Mouse (Mus musculus): ENCODE data around the gene Inpp5a.

The Inpp5a gene

DNA sequence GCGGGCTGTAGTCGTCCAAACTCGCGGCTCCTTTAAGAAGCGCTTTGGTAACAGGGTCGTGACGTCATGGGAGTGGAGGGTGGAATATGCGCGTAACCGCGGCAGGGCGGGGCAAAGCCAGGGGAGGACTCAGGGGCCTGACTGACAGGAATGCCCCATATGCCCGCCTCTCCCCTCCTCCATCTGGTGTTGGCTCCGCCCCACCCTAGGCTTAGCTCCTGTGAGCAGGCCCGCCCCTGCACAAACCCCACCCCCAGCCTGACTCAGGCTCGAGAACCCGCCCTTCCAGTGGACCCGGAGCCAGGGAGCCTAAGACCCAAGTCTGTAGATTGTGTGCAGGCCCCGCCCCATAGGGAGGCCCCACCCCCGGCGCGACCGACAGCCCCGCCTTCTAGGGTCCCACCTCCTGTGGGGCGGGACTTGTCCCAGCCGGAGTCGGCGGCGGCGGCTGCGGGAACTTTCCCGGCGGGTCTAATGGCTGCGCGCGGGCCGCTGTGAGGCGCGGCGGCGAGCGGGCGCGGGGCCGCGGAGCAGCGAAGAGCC lies at the start of gene Inpp5a:
TSS of gene Inpp5a (plus strand) at position 440 of the 543 bp plus-strand sequence.
- DNase-seq (ENCODE audit: low read depth, low spot score), result peak; percentile 99

DNA sequence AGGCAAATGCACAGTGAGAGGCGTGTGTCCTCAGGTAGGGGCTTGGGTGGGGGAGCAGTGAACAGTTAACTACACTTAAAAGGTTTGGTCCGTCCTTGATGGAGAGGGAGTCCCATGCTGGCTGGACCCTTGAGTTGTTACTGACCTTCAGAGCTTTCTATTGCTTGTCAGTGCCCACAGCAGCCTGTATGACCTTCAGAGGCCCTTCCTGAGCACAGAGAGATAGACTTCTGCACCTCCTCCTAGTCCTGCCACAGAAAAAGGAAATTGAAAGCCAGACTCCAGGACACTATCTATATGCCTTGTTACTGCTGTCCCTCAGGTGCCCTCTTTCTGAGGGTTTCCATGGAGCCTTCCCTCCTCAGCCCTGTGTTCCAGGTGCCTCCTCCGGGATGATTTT lies 49.7 kb upstream of the Inpp5a start:
- no peak for DNase-seq (ENCODE audit: low read depth, low spot score)

DNA sequence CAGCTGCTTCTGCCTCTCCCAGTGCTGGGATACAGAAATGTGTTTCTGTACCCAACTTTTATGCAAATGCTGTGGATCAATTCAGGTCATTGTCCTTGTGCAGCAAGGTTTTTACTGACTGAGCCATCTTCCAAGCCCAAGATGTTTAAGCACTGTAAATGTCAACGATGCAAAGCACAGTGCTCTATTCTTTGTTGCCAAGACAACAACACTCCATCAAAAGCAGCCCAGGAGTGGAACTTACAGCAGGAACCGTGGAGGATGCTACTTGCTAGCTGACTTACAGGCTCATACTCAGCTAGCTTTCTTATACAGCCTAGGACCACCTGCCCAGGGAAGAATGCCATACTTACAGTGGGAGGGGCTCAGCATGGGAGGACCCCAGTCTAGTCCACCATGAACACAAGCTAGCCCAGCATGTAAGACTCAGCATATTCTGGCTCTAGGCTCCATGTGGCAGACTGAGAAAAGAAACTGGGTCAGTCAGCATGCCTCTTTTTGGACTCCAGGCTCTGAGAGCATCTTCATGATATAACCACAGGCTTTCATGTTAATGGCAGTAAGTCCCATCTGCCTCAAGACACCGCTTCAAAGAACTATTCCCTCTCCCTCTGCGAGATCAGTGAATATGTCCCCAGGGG lies 47.8 kb upstream of the Inpp5a start:
- DNase-seq (ENCODE audit: low read depth, low spot score), result peak; percentile 16

DNA sequence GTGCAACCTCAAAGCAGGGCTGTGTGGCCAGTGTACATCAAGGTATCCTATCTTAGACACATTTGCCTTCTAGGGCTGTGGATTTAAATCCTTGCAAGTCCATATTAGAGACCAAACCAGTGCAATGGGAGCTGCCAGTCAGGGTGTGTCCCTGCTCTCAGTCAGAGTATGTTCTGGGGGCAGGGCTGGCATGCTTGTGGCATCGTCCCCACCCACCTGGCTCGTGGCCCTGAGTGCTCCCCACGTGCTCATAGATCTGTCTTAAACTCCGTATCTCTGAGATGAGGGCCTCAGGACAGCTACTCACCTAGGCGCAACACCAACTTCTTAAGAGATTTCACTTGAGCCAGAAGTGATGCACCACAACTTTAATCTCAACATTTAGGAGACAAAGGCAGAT lies 46.1 kb upstream of the Inpp5a start:
- DNase-seq (ENCODE audit: low read depth, low spot score), result no peak

DNA sequence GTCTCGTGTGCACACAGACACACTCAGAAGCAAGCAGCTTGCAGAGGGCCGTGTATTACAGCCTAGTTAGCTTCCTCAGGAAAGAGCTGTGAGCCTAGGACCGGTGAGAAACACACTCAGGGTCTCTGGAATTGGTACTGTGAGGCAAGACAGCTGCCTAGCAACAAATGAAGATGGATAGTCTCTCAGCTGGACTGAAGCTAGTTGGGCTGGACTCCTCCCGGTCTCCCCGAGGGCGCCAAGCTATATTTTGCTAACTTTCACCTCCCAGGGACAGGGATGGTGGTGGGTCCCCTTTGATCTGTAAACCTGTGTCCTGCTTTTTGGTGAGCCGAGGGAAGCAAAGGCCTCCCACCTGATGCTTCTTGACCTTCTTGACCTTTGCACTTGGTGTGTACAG lies 41.9 kb upstream of the Inpp5a start:
- no peak for DNase-seq (ENCODE audit: low read depth, low spot score)

DNA sequence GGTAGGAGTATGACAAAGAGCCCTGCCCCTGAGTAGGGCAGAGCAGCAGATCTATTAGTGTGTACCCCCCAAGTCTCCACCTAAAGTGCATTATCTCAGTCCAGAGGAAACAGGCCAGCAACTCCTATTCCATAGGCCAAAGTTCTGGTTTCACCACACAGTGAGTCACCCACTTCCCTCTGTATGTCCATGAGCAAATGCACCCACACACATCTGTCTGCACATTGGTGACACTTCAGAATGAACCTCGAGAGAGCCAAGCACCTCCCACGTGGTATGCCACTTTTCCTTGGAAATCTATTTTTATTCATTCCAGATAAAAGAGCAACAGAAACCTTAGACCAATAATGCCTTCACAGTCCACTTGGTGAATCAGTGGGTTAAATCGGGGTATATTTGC lies 38.3 kb upstream of the Inpp5a start:
- no peak for DNase-seq (ENCODE audit: low read depth, low spot score)

DNA sequence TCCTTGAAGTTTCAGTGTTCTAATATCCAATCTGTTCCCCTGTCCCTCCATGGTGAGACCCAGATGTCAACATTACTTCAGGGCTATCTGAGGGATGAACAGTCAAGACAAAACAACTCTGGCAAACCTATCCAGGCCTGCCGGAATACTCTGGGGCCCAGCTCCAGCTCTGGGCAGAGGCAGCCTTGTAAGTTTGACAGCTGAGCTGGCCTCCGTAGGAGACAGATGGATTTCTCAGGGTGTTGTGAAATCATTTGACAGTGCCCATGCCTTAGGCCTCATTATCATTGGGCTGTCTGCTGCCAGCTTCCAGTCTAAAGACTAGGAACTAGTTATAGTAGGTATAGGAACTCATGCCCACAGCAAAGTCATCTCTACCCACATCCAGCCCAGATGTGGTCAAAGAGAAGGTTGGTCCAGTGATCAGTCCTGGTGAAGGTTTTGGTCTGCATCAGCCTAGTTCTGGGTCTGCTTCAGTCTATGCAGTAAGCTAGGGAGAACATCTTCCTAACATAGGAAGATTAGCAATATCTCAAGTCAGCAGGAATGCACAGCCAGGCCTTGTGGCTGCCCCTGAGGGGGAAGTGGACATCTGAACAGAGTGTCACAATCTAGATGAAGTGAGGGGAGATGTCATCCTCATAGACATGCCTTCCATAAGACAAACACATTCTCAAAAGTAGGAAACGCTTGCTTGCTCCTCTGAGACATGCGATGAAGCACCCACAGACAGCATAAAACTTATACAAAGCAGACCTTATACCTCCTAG lies 34.4 kb upstream of the Inpp5a start:
- no peak for DNase-seq (ENCODE audit: low read depth, low spot score)

DNA sequence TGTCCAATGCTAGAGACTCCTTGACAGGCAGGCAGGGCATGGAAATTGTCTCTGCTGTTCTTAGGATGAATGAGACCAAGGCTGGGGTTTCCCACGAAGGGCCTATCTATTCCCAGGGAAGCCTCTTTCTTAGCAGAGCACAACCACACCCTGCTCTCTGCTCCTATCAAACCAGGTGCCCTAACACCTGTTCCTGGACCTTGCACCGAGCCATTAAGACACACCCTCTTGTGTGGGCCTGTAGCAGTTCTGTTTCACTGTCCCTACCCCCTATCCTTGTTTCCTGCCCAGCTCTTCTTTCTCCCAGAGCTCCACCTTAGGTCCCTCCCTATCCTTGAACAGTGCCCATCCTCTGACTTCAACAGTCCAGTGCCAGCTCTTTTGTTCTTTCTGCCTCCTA lies 31.9 kb upstream of the Inpp5a start:
- no peak for DNase-seq (ENCODE audit: low read depth, low spot score)

DNA sequence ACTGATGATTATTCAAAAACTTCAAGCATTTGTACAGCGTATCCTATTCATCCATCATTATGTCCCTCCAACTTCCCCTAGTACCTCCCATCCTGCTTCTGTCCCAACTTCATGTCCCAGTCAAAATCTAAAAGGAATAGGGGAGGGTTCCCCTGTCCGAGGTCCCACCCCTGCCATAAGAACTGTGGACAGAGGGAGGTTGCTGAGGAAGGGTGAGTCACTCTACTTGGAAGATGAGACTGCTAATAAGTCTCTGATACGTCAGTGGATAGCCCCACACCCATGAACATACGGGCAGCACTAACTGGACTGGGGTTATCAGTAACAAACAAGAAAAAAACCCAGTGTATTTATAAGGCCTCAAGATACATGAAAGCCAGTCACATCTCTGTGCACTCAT lies 29.0 kb upstream of the Inpp5a start:
- no peak for DNase-seq (ENCODE audit: low read depth, low spot score)

DNA sequence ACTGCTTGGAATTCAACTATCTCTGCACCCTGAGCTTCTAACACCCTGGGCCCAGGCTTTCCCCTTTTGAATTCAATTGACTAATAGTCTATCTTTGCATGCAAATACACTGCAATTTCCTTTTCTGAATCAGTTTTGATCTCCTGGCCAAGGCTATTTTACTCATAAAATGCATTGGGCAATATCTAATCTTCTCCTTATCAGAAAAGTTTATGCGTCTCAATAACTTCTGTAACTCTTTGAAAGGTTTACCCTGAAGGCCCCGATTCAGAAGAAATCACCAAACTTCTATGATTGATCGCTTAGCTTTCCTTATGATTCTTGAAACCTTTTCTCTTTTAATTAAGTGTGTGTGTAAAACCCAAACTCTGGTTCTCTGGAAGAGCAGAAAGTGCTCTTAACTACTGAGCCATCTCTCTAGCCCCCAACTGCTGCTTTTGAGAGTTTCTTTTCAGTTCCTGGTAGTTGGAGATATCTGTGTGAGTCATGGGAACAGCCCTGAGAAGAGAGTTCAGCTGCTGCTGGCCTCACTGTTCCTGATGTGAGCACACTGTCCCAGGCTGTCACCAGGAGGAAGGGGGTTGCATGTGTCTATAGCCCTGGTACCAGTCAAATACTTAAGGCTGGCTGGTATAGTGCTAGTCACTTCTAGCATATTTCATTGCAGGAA lies 27.9 kb upstream of the Inpp5a start:
- DNase-seq (ENCODE audit: low read depth, low spot score), result no peak

DNA sequence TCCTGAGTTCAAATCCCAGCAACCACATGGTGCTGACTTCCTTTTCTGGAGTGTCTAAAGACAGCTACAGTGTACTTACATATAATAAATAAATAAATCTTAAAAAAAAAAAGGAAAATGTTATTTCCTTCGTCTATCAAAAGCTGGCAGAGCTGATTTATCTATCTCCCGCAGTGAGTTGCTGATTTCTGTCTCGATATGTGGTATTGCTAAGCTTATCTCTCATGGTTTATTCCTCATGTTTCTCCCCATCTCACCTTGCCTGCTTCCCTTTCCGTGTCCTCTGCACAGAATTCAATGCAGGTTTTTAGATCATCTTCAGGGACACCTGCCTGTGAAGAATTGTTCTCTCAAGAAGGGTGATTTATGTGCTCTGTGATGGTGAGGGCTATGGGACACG lies 27.1 kb upstream of the Inpp5a start:
- no peak for DNase-seq (ENCODE audit: low read depth, low spot score)

DNA sequence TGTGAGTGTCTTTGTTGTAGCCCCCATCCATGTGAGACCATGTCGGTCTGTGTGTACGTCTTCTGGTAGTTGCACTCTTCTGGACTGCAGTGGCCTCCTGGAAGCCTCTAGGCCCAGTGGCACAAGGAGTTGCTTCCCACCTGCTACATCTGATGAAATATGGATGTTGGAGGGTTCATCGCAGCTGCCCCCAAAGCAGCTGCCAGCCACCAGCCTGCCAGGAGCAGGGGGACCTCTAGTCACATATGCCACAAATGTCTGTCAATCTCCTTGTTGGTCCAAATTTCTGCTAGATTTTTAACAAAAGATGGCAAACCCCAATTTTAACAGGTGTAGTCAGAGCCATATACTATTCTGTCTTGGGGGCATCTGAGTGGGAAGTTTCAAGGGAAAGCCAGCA lies 26.4 kb upstream of the Inpp5a start:
- no peak for DNase-seq (ENCODE audit: low read depth, low spot score)

DNA sequence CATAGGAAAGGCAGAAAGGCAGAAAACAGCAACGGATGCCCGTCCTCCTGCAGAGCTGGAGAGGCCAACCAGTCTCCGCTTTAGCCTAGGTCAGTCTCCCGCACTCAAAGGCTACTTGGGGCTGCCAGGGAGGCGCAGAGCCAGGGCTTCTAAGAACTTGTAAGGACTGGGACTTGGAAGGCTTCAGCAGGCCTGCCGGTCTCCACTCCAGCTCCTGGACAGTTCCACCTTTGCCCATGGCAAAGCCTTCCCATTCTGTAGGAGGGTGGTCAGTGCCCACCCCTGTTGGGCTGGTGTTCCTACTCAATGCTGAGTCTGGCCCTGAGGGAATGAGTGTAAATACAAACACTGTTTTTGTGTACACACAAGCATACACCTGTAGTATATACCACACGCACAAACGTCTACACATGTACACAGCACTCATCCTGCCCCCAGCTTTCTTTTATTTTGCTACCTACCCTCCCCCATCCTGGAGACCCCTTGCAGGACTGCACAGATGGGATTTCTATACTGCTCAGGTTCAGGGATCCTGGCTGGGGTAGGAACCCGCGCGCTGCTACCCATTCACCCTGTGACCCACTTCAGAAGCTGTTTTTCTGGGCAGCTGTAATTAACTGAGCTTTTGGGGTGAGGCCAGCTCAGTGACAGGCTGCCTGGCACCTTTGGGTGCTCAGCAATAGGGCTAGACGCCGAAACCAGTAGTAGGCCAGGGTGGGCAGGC lies 25.5 kb upstream of the Inpp5a start:
- DNase-seq (ENCODE audit: low read depth, low spot score), result peak; percentile 69

DNA sequence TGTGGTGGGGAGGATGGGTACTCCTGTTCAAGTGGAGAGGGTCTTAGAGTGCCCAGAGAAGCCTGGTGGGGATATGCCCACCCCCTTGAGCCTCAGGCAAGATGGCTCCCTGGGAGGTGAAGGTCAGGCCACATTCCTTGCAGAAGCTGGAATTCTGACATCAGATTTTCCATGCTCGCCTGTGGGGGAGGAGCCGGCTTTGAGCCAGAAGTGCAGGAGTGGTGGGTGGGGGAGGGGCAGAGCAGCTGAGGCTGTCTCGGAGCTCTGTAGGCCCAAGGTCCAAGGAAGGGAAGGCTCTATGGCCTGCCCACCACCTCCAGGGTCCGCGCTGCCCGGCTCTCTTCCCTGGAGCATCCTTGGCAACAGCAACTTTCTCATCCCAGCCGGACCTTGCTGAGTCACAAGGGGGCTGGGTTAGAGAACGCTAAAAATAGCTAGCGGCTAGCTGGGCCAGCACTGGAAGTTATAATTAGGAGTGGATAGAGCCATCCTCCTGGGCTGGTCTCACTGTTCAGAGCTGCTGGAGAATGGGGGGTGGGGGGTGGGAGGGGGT lies 24.8 kb upstream of the Inpp5a start:
- peak; percentile 99 for DNase-seq (ENCODE audit: low read depth, low spot score)

DNA sequence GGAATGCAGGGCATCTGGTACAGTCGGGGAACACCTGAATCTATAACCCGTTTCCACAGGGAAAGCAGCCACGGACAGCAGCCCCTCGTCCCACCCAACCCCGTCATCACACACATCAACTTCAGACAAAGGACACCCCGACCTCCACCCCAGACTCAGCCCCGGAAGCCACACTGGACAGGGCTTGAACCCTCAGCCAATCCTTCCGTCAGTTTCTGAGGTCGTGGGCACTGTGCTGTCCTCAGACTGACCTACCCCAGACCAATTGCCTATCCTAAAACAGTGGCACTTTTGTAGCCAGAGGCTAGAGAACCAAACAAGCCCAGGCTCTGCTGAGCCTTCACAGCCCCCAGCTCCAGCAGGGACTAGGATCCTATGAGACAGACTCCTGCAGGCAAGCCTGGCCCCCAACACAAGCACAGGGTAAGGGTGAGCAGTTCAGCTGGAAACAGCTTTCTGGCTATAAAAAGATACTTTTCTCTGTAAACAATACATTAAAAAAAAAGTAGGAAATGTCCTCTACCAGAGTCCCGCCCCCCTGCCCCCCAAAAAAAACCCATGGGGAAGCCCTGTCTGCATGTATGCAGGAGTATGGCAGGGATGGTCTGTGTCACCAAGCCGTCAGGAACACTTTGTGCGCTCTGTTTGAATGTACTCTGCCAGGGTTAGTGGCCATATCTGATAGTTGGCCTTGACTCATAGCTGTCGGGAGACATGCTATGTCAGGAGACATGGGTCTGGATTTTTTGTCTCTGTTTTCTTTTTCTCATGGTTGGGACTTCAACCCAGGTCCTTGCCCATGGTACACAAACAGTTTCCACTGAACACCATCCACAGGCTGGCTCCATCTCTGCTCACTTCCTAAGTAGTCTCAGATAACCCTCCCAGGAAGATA lies 23.7 kb upstream of the Inpp5a start:
- peak; percentile 42 for DNase-seq (ENCODE audit: low read depth, low spot score)

DNA sequence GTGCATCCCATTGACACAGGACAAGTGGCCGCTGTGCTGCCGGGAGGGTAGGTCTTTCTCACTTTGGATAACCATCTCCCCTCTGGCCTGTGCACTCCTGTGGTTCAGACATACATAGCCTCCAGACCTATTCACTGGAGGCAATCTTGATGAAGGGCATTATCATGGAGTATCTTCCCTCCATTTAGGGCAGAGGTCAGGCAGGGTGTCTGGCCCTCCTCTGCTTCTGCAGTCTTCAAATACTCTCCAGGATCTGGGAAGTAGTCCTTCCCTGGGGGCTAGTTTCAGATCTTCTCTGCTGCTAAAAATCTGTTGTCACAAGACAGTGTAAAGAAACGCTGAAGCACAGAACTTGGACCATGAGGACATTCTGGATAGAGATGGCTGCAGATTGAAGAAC lies 22.8 kb upstream of the Inpp5a start:
- no peak for DNase-seq (ENCODE audit: low read depth, low spot score)

DNA sequence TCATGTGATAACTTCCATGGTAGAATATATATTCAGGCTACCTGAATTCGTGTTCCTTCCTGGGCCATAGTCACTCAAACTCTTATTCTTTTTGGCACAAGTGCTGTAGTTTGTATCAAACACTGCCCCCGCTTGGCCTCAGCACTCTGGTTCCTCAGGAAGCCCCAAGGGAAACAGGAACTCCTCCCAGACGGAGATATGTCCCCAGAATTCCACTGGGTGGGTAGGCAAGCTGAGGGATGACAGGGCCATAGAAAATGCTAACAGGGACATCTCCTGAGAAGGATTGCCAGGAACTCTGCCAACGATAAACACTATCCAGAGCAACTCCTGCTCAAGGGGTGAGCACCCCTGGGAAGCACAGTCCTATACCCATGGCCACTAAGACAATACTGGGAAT lies 22.4 kb upstream of the Inpp5a start:
- no peak for DNase-seq (ENCODE audit: low read depth, low spot score)

DNA sequence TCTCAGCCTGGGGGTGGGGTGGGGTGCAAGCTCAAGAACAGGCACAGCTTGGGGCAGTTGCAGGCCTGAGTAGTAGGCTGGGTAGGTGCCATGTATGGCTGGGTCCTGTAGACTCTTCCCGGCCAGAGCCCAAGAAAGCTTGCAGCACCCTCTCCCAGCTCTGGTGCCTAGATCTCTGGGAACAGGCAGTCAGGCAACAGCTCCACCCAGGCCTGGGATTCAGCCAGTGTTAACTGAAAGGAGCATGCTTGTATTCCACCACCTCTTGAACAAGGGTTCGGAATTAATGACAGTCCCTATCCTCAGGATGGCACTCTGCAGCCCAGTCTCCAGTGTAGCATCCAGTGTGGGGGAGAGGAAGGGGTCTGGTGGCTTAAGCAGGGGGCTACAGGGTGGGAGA lies 20.7 kb upstream of the Inpp5a start:
- DNase-seq (ENCODE audit: low read depth, low spot score), result no peak

DNA sequence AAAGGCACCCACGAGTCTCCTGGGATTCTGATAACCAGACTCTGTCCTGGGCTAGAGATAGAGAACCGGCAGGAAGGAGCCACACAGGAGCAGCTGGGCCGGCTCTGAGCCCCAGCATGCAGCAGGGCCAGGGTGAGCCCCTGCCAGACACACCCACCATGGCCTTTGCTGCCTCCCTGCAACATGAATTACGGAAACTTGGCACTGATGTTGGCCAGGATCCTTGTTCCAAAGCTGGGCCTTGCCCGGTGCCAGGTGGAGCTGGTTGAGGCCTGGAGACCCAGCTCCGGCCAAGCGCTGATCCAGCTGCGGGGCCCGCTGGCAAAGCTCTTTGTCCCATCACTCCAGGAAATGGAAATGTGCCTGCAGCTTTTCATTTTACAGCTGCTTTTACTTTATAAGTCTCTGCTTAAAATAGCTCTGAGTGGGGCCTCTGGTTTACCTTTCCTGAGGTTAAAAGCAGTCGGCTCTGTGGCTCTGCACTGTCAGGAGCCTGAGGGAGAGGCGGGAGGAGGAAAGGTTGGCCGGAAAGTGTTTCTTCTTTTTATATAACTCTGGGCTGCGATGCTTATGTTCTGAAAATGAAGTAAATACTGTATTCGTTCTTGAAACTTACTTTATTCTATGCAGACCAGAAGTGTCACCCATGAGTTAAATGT lies 20.1 kb upstream of the Inpp5a start:
- peak; percentile 22 for DNase-seq (ENCODE audit: low read depth, low spot score)

DNA sequence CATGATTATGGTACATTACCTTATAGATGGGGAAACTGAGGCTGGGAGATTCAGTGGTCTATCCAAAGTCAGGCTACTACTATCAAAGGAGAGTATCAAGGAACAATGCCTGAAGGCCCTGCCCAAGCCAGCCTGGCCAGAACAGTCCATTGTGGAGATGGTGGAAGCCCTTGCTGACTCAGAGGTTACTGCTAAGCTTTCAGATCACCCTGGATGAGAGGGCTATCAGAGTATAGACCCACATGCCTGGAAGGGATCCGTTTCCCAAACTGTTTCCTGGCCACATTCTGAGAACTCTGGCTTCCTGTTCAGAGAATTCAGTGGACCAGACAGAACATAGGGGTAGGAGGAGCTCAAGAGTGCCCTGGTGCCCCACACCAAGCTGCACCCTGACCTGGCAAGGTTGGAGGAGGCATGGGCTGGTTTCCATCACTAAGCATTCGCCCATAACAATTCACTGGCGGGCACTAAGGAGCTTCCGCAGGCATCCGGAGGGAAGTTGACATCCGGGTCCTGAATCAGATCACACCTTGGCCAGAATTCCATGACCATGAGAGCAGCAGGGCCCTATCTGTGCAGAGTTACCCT lies 19.3 kb upstream of the Inpp5a start:
- no peak for DNase-seq (ENCODE audit: low read depth, low spot score)
